Mouse (Mus musculus): ENCODE data around the gene Krt78. TPM values are rescaled to one million over a fixed set of nuclear protein-coding genes. Genes with fewer than 3 reads are reported as not detected.
A peak's percentile ranks its signal among the peaks of the same experiment; 100 is the strongest.
"Not testable (repeated sequence)": the region's sequence is repeated elsewhere in the genome, so short reads cannot be mapped to it uniquely, and the experiment has no call there.

The Krt78 gene
- polyA plus RNA-seq (2016; fragmentation: Nextera tagmentation; extraction: Ambion mirVana): not detected in 2 replicates

- Histone ChIP-seq H3K4me3 (replicated peaks) (no peak within 1 kb of the TSS), H3K4me1 (replicated peaks) (no peaks in the 10 kb centered on the region), H3K9ac (replicated peaks) (0 out of 2 replicates have a peak within 1 kb of the TSS, but pooled peaks have one; percentile 4), H3K27me3 (peaks cover 10% of the 10 kb centered on the region; the same call in 1 of the 2 replicates), H3K36me3 (no peaks in the 10 kb centered on the region), H3K9me3 (no peaks in the 10 kb centered on the region), H3K27ac (no peak within 1 kb of the TSS), H3K4me2 (no peak within 1 kb of the TSS)
- ATAC-seq (ENCODE audit: insufficient number of reproducible peaks, insufficient read depth, low FRiP score, low TSS enrichment, low read depth): no peak
- WGBS: 81% methylated on average over 9 of the region's 9 CpGs
These were observed at the start of gene Krt78 for GRCm38 (mm10) chr15:101954187-101954586. TSS of gene Krt78 (minus strand) at chr15:101954287.

GRCm38 (mm10) chr15:102003516-102003915, 49.4 kb upstream of the Krt78 start:
- Histone ChIP-seq H3K27me3 (peaks cover 64% of the 10 kb centered on the region), H3K36me3 (no peaks in the 10 kb centered on the region), H3K4me3 (replicated peaks) (peak overlapping the region; percentile 36), H3K9ac (replicated peaks) (no peak overlapping the region), H3K4me1 (replicated peaks) (peaks cover 36% of the 10 kb centered on the region), H3K4me2 (peak overlapping the region; percentile 60), H3K9me3 (no peaks in the 10 kb centered on the region), H3K27ac (no peak overlapping the region)
- ATAC-seq (ENCODE audit: insufficient number of reproducible peaks, insufficient read depth, low FRiP score, low TSS enrichment, low read depth): no peak
- WGBS: 16% methylated on average over 12 of the region's 12 CpGs

- Histone ChIP-seq H3K36me3 (no peaks in the 10 kb centered on the region), H3K27ac (no peak overlapping the region), H3K4me3 (replicated peaks) (peak overlapping the region; percentile 36), H3K27me3 (peaks cover 64% of the 10 kb centered on the region), H3K9ac (replicated peaks) (peak overlapping the region; percentile 50), H3K4me1 (replicated peaks) (peaks cover 35% of the 10 kb centered on the region), H3K9me3 (no peaks in the 10 kb centered on the region), H3K4me2 (peak overlapping the region; percentile 60)
- WGBS: 3% methylated on average over 34 of the region's 34 CpGs
- peak; percentile 76 for ATAC-seq (ENCODE audit: insufficient number of reproducible peaks, insufficient read depth, low FRiP score, low TSS enrichment, low read depth)
These were observed 48.8 kb upstream of the Krt78 start for GRCm38 (mm10) chr15:102002646-102003488.

- Histone ChIP-seq H3K27me3 (peaks cover 45% of the 10 kb centered on the region), H3K27ac (no peak overlapping the region), H3K4me3 (replicated peaks) (no peak overlapping the region), H3K36me3 (no peaks in the 10 kb centered on the region), H3K9ac (replicated peaks) (no peak overlapping the region), H3K4me2 (no peak overlapping the region), H3K4me1 (replicated peaks) (peaks cover 14% of the 10 kb centered on the region), H3K9me3 (peaks cover 4% of the 10 kb centered on the region; the same call in 1 of the 2 replicates)
- 88% methylated on average over 11 of the region's 11 CpGs for WGBS
- ATAC-seq (ENCODE audit: insufficient number of reproducible peaks, insufficient read depth, low FRiP score, low TSS enrichment, low read depth): no peak
These were observed 45.7 kb upstream of the Krt78 start for GRCm38 (mm10) chr15:101999676-102000335.

- Histone ChIP-seq H3K4me1 (replicated peaks) (peaks cover 14% of the 10 kb centered on the region), H3K9ac (replicated peaks) (no peak overlapping the region), H3K27me3 (peaks cover 39% of the 10 kb centered on the region), H3K4me3 (replicated peaks) (no peak overlapping the region), H3K4me2 (no peak overlapping the region), H3K27ac (no peak overlapping the region), H3K36me3 (no peaks in the 10 kb centered on the region), H3K9me3 (peaks cover 4% of the 10 kb centered on the region; the same call in 1 of the 2 replicates)
- ATAC-seq (ENCODE audit: insufficient number of reproducible peaks, insufficient read depth, low FRiP score, low TSS enrichment, low read depth): no peak
- 88% methylated on average over 11 of the region's 11 CpGs for WGBS
These were observed 45.1 kb upstream of the Krt78 start for GRCm38 (mm10) chr15:101999156-101999555.

- peaks cover 13% of the 10 kb centered on the region; the same call in 1 of the 2 replicates for H3K27me3 ChIP-seq
- not testable (repeated sequence) for H3K4me3 ChIP-seq (replicated peaks); H3K4me2 ChIP-seq; H3K36me3 ChIP-seq; H3K4me1 ChIP-seq (replicated peaks); ATAC-seq (ENCODE audit: insufficient number of reproducible peaks, insufficient read depth, low FRiP score, low TSS enrichment, low read depth); H3K9ac ChIP-seq (replicated peaks); H3K9me3 ChIP-seq; H3K27ac ChIP-seq
- WGBS: 77% methylated on average over 11 of the region's 11 CpGs
These were observed 42.5 kb upstream of the Krt78 start for GRCm38 (mm10) chr15:101996450-101997078.

GRCm38 (mm10) chr15:101995484-101996236, 41.6 kb upstream of the Krt78 start:
- Histone ChIP-seq H3K36me3 (no peaks in the 10 kb centered on the region), H3K4me3 (replicated peaks) (no peak overlapping the region)
- 93% methylated on average over 4 of the region's 4 CpGs for WGBS

GRCm38 (mm10) chr15:101994365-101994764, 40.3 kb upstream of the Krt78 start:
- peaks cover 3% of the 10 kb centered on the region; the same call in 1 of the 2 replicates for H3K27me3 ChIP-seq
- no peaks in the 10 kb centered on the region for H3K36me3 ChIP-seq
- H3K4me1 ChIP-seq (replicated peaks): no peaks in the 10 kb centered on the region
- H3K9ac ChIP-seq (replicated peaks): no peak overlapping the region
- WGBS: 86% methylated on average over 6 of the region's 6 CpGs
- peaks cover 4% of the 10 kb centered on the region; the same call in 1 of the 2 replicates for H3K9me3 ChIP-seq
- no peak overlapping the region for H3K4me2 ChIP-seq
- H3K27ac ChIP-seq: no peak overlapping the region
- no peak overlapping the region for H3K4me3 ChIP-seq (replicated peaks)
- no peak for ATAC-seq (ENCODE audit: insufficient number of reproducible peaks, insufficient read depth, low FRiP score, low TSS enrichment, low read depth)

More at GRCm38 (mm10) chr15:101995484-101996236, 41.6 kb upstream of the Krt78 start:
- Histone ChIP-seq H3K4me2 (no peak overlapping the region), H3K9ac (replicated peaks) (no peak overlapping the region), H3K9me3 (peaks cover 4% of the 10 kb centered on the region; the same call in 1 of the 2 replicates), H3K27ac (no peak overlapping the region), H3K4me1 (replicated peaks) (no peaks in the 10 kb centered on the region), H3K27me3 (peaks cover 5% of the 10 kb centered on the region; the same call in 1 of the 2 replicates)
- ATAC-seq (ENCODE audit: insufficient number of reproducible peaks, insufficient read depth, low FRiP score, low TSS enrichment, low read depth): no peak

GRCm38 (mm10) chr15:101990946-101991345, 36.9 kb upstream of the Krt78 start:
- H3K4me3 ChIP-seq (replicated peaks): no peak overlapping the region
- no peak overlapping the region for H3K9ac ChIP-seq (replicated peaks)
- H3K36me3 ChIP-seq: no peaks in the 10 kb centered on the region
- no peak overlapping the region for H3K27ac ChIP-seq
- no peak overlapping the region for H3K4me2 ChIP-seq
- peaks cover 4% of the 10 kb centered on the region; the same call in 1 of the 2 replicates for H3K9me3 ChIP-seq
- WGBS: 94% methylated on average over 6 of the region's 6 CpGs
- no peaks in the 10 kb centered on the region; the same call in 1 of the 2 replicates for H3K27me3 ChIP-seq
- no peak for ATAC-seq (ENCODE audit: insufficient number of reproducible peaks, insufficient read depth, low FRiP score, low TSS enrichment, low read depth)
- no peaks in the 10 kb centered on the region for H3K4me1 ChIP-seq (replicated peaks)

- H3K4me3 ChIP-seq (replicated peaks): no peak overlapping the region
- WGBS: 63% methylated on average over 8 of the region's 8 CpGs
These were observed 34.6 kb upstream of the Krt78 start for GRCm38 (mm10) chr15:101988714-101989113.

More at GRCm38 (mm10) chr15:101988714-101989113, 34.6 kb upstream of the Krt78 start:
- ATAC-seq (ENCODE audit: insufficient number of reproducible peaks, insufficient read depth, low FRiP score, low TSS enrichment, low read depth): no peak
- Histone ChIP-seq H3K9ac (replicated peaks) (no peak overlapping the region), H3K4me2 (no peak overlapping the region), H3K36me3 (no peaks in the 10 kb centered on the region), H3K4me1 (replicated peaks) (peaks cover 6% of the 10 kb centered on the region; the same call in 1 of the 2 replicates), H3K27me3 (no peaks in the 10 kb centered on the region; the same call in 1 of the 2 replicates), H3K27ac (no peak overlapping the region), H3K9me3 (no peaks in the 10 kb centered on the region)

Measured in limb, embryonic 12.5 days (tissue).